Mouse (Mus musculus): Measurements from ENCODE around the gene Ulk2.
"Not testable (repeated sequence)": the region's sequence is repeated elsewhere in the genome, so short reads cannot be mapped to it uniquely, and the experiment has no call there.

The Ulk2 gene

GRCm38 (mm10) chr11:61854988-61855411 is at the start of gene Ulk2:
Ulk2 (minus strand) TSS chr11:61855073.
- peak; percentile 84 to 85 for DNase-seq (ENCODE audit: low spot score in 2 of 2)

GRCm38 (mm10) chr11:61882183-61882582 is 27.3 kb upstream of the Ulk2 start:
- DNase-seq (ENCODE audit: low spot score in 2 of 2), result no peak

GRCm38 (mm10) chr11:61879921-61880320 is 25.0 kb upstream of the Ulk2 start:
- DNase-seq (ENCODE audit: low spot score in 2 of 2), result no peak

GRCm38 (mm10) chr11:61871881-61872280 is 17.0 kb upstream of the Ulk2 start:
- DNase-seq (ENCODE audit: low spot score in 2 of 2), result no peak

GRCm38 (mm10) chr11:61866856-61867255 is 12.0 kb upstream of the Ulk2 start:
- no peak for DNase-seq (ENCODE audit: low spot score in 2 of 2)

GRCm38 (mm10) chr11:61861781-61862547 is 7.1 kb upstream of the Ulk2 start:
- DNase-seq (ENCODE audit: low spot score in 2 of 2), result no peak

- DNase-seq (ENCODE audit: low spot score in 2 of 2), result no peak
Measured at GRCm38 (mm10) chr11:61859316-61859715, 4.4 kb upstream of the Ulk2 start.

GRCm38 (mm10) chr11:61855539-61855938 is 666 bp upstream of the Ulk2 start:
- DNase-seq (ENCODE audit: low spot score in 2 of 2), result no peak

GRCm38 (mm10) chr11:61854211-61854987 is 474 bp downstream of the Ulk2 start:
- peak; percentile 63 to 72 for DNase-seq (ENCODE audit: low spot score in 2 of 2)

- DNase-seq (ENCODE audit: low spot score in 2 of 2), result no peak
Measured at GRCm38 (mm10) chr11:61853659-61854058, 1.2 kb downstream of the Ulk2 start.

GRCm38 (mm10) chr11:61852916-61853315 is 2.0 kb downstream of the Ulk2 start:
- no peak for DNase-seq (ENCODE audit: low spot score in 2 of 2)

GRCm38 (mm10) chr11:61851195-61851594 is 3.7 kb downstream of the Ulk2 start:
- DNase-seq (ENCODE audit: low spot score in 2 of 2), result no peak

GRCm38 (mm10) chr11:61840663-61841062 is 14.2 kb downstream of the Ulk2 start:
- not testable (repeated sequence) for DNase-seq (ENCODE audit: low spot score in 2 of 2)

GRCm38 (mm10) chr11:61839940-61840339 is 14.9 kb downstream of the Ulk2 start:
- DNase-seq (ENCODE audit: low spot score in 2 of 2), result no peak

GRCm38 (mm10) chr11:61839182-61839581 is 15.7 kb downstream of the Ulk2 start:
- no peak for DNase-seq (ENCODE audit: low spot score in 2 of 2)

GRCm38 (mm10) chr11:61809793-61810192 is 45.1 kb downstream of the Ulk2 start:
- DNase-seq (ENCODE audit: low spot score in 2 of 2), result no peak

GRCm38 (mm10) chr11:61808551-61809117 is 46.2 kb downstream of the Ulk2 start:
- DNase-seq (ENCODE audit: low spot score in 2 of 2), result no peak

- no peak for DNase-seq (ENCODE audit: low spot score in 2 of 2)
Measured at GRCm38 (mm10) chr11:61793441-61793840, 61.4 kb downstream of the Ulk2 start.

GRCm38 (mm10) chr11:61788550-61788949 is 66.3 kb downstream of the Ulk2 start:
- DNase-seq (ENCODE audit: low spot score in 2 of 2), result no peak

GRCm38 (mm10) chr11:61782526-61782925 is 72.3 kb downstream of the Ulk2 start:
- not testable (repeated sequence) for DNase-seq (ENCODE audit: low spot score in 2 of 2)

GRCm38 (mm10) chr11:61774551-61775149 is 80.2 kb downstream of the Ulk2 start:
- DNase-seq (ENCODE audit: low spot score in 2 of 2), result no peak

Data from frontal cortex, postnatal 25 days (tissue).